Comparison of ENCODE assay signal across 18 mouse cellular contexts in the genomic region with DNA sequence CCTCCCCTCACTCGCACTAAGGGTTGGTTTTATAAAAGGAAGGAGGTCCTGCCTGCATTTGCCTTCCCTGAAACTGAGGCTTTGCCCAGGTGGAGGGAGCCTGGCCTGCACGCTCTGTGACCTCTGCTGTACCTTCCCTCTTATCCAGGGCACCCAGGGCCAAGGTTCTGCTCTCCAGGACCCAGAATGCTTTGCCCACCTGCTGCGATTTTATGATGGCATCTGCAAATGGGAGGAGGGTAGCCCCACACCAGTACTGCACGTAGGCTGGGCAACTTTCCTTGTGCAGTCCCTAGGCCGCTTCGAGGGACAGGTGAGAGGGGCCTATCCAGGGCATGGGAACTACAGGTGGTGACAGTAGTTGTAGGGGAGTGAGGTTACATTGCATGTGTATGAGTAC. TPM values are rescaled to one million over a fixed set of nuclear protein-coding genes. Genes with fewer than 3 reads are reported as not detected.
DNase-seq lines count a peak whose midpoint lies in the region; ATAC-seq and TF ChIP-seq lines count a peak whose summit lies in the region.
"Had no signal": no experiment of that assay in that cellular context is flagged by ENCODE, and none has a peak within 500 bp of the region (broad histone marks: within the 10 kb centered on the region; RNA-seq: fewer than 3 reads in every experiment).

No protein-coding gene starts in this region.

- H3K79me2 ChIP-seq in heart, adult 2 months (replicated peaks; ENCODE audit: control insufficient read depth, insufficient read depth, low read length) = no peaks in the 10 kb centered on the region; the same call in 1 of the 2 replicates

- H3K4me1 ChIP-seq in heart, adult 2 months (ENCODE audit: control insufficient read depth, insufficient read depth, low read length) = peaks cover 11% of the 10 kb centered on the region
- H3K4me1 ChIP-seq in spleen, adult 2 months (ENCODE audit: control insufficient read depth, insufficient read depth, insufficient read length) = peaks cover 32% of the 10 kb centered on the region; the same call in 1 of the 2 replicates
- H3K4me1 ChIP-seq in intestine, postnatal 0 days (replicated peaks; ENCODE audit: control insufficient read depth, insufficient read depth, low read length) = no peaks in the 10 kb centered on the region

- no peak for ATAC-seq in intestine, postnatal 0 days
- ATAC-seq: forebrain, embryonic 16.5 days; midbrain, embryonic 16.5 days had no signal

- H3K4me2 ChIP-seq in intestine, postnatal 0 days (replicated peaks; ENCODE audit: low read depth) = no peak overlapping the region
- H3K4me2 ChIP-seq: hindbrain, embryonic 15.5 days had no signal

- TF ChIP-seq POLR2A in heart, adult 2 months (IDR thresholded peaks at IDR 0.05; ENCODE audit: insufficient read depth, low read depth, low read length) = no peak
- TF ChIP-seq POLR2A in spleen, adult 2 months (IDR thresholded peaks at IDR 0.05; ENCODE audit: low read depth, low read length) = no peak

- H3K36me3 ChIP-seq in heart, adult 2 months (ENCODE audit: control insufficient read depth, insufficient read depth, low read length) = no peaks in the 10 kb centered on the region
- peaks cover 16% of the 10 kb centered on the region for H3K36me3 ChIP-seq in spleen, adult 2 months (ENCODE audit: control insufficient read depth, insufficient read depth, low read length)
- H3K36me3 ChIP-seq in intestine, postnatal 0 days (ENCODE audit: control insufficient read depth, insufficient read depth) = peaks cover 41% of the 10 kb centered on the region

- no peak overlapping the region for H3K9ac ChIP-seq in heart, adult 2 months (ENCODE audit: low read depth, low read length)
- no peak overlapping the region for H3K9ac ChIP-seq in intestine, postnatal 0 days (ENCODE audit: low read depth, low read length)
- H3K9ac ChIP-seq: heart, embryonic 15.5 days; hindbrain, embryonic 15.5 days had no signal

- H3K9me3 ChIP-seq in intestine, postnatal 0 days (ENCODE audit: control insufficient read depth) = no peaks in the 10 kb centered on the region
- H3K9me3 ChIP-seq: heart, embryonic 10.5 days; heart, embryonic 15.5 days; hindbrain, embryonic 15.5 days had no signal

- no peak for TF ChIP-seq EP300 in heart, adult 2 months (IDR thresholded peaks at IDR 0.05; ENCODE audit: insufficient read depth, low read depth, low read length)

- no peak for TF ChIP-seq CTCF in heart, adult 2 months (IDR thresholded peaks at IDR 0.05)
- no peak for TF ChIP-seq CTCF in layer of hippocampus, adult 2 months (conservative IDR thresholded peaks at IDR 0.05)
- no peak for TF ChIP-seq CTCF in spleen, adult 2 months (IDR thresholded peaks at IDR 0.05; ENCODE audit: extremely low read depth, insufficient read depth, insufficient read length, insufficient replicate concordance)
- no peak for TF ChIP-seq CTCF in intestine, postnatal 0 days (IDR thresholded peaks at IDR 0.05; ENCODE audit: low read depth)

- WGBS in heart, adult 2 months = 92% methylated on average over 6 of the region's 6 CpGs
- 90% methylated on average over 6 of the region's 6 CpGs for WGBS in spleen, adult 2 months
- 92% methylated on average over 6 of the region's 6 CpGs for WGBS in intestine, postnatal 0 days

- no peaks in the 10 kb centered on the region for H3K27me3 ChIP-seq in heart, adult 2 months (ENCODE audit: control insufficient read depth, insufficient read depth, low read length)
- H3K27me3 ChIP-seq in spleen, adult 2 months (ENCODE audit: control insufficient read depth, insufficient read depth, low read length) = no peaks in the 10 kb centered on the region
- no peaks in the 10 kb centered on the region for H3K27me3 ChIP-seq in intestine, postnatal 0 days (replicated peaks; ENCODE audit: control insufficient read depth, insufficient read depth, low read length)
- H3K27me3 ChIP-seq: heart, embryonic 15.5 days; hindbrain, embryonic 15.5 days had no signal

- peak overlapping the region; percentile 97 for H3K27ac ChIP-seq in heart, adult 2 months
- H3K27ac ChIP-seq in layer of hippocampus, adult 2 months = peak overlapping the region; percentile 79; the same call in 1 of the 2 replicates
- 0 out of 2 replicates have a peak overlapping the region, but pooled peaks have one; percentile 92 for H3K27ac ChIP-seq in spleen, adult 2 months (ENCODE audit: insufficient read depth, low read length)
- H3K27ac ChIP-seq in intestine, postnatal 0 days (ENCODE audit: low read depth, low read length) = no peak overlapping the region
- H3K27ac ChIP-seq: hindbrain, embryonic 15.5 days had no signal

- no peak for DNase-seq in heart, adult 2 months
- DNase-seq in heart, postnatal 14 days = no peak
- DNase-seq in layer of hippocampus, adult 2 months (ENCODE audit: low spot score in 2 of 2) = no peak
- DNase-seq in layer of hippocampus, postnatal 14 days (ENCODE audit: low spot score in 2 of 2) = no peak
- DNase-seq in spleen, adult 2 months (ENCODE audit: low read depth in 1 of 2, low spot score in 2 of 2) = no peak
- DNase-seq in spleen, adult 18-20 months = no peak
- DNase-seq: adrenal gland, postnatal 25 days; cerebellum, adult 18-20 months; cerebellum, postnatal 14 days; layer of hippocampus, postnatal 36 days; left cerebral cortex, postnatal 4 days; right cerebral cortex, postnatal 4 days had no signal

- intact Hi-C loops in heart, adult 2 months (cut with DNase I) = loop anchor here (10.0 kb wide), 2 partner anchors 254 to 374 kb away; partner anchors contain the start of genes Cdca5, Gm28374, Pola2 and Tmem262
- intact Hi-C loops in heart, postnatal 14 days (cut with DNase I) = loop anchor here (10.0 kb wide), 1 partner anchor 274 kb away; the partner anchor contains the start of genes Tm7sf2 and Znhit2

- peak overlapping the region; percentile 41; the same call in 1 of the 2 replicates for H3K4me3 ChIP-seq in heart, adult 2 months
- H3K4me3 ChIP-seq in layer of hippocampus, adult 2 months = no peak overlapping the region
- H3K4me3 ChIP-seq in spleen, adult 2 months (ENCODE audit: extremely low read depth, insufficient read depth, insufficient read length) = no peak overlapping the region
- no peak overlapping the region for H3K4me3 ChIP-seq in intestine, postnatal 0 days (ENCODE audit: low read depth, low read length)
- H3K4me3 ChIP-seq: hindbrain, embryonic 15.5 days had no signal

RNA-seq across cellular contexts. Expression of gene Map4k2, which starts 1.7 kb away (rescaled TPM):
- total RNA-seq in heart, adult 2 months (2021) = 10 to 100 TPM; 36.1 to 38.4 TPM
- 88.9 and 107 TPM in 2 replicates for polyA plus RNA-seq in heart, adult 2 months (2012; rRNA removed)
- 10 to 100 TPM; 56.3 TPM for total RNA-seq in heart, postnatal 14 days (2021)
- 100 to 1,000 TPM in 1 of 2 experiments, 10 to 100 TPM in 1; 81.9 to 105 TPM for total RNA-seq in layer of hippocampus, adult 2 months (2021)
- total RNA-seq in layer of hippocampus, postnatal 14 days (2021) = 10 to 100 TPM; 82.6 to 85.8 TPM
- polyA plus RNA-seq in spleen, adult 2 months (2012; rRNA removed) = 487 and 792 TPM in 2 replicates
- 4.1 and 4.3 TPM in 2 replicates for polyA plus RNA-seq in intestine, postnatal 0 days (2015; fragmentation: Nextera tagmentation; extraction: Ambion mirVana)

RNA-seq across cellular contexts. Expression of gene Men1, which starts 4.4 kb away (rescaled TPM):
- total RNA-seq in heart, adult 2 months (2021) = 10 to 100 TPM; 13.9 to 14.0 TPM
- polyA plus RNA-seq in heart, adult 2 months (2012; rRNA removed) = 19.4 and 19.6 TPM in 2 replicates
- total RNA-seq in heart, postnatal 14 days (2021) = 10 to 100 TPM; 18.2 to 18.5 TPM
- 10 to 100 TPM; 63.3 to 72.1 TPM for total RNA-seq in layer of hippocampus, adult 2 months (2021)
- total RNA-seq in layer of hippocampus, postnatal 14 days (2021) = 10 to 100 TPM; 66.4 to 68.2 TPM
- polyA plus RNA-seq in spleen, adult 2 months (2012; rRNA removed) = 54.2 and 57.2 TPM in 2 replicates
- polyA plus RNA-seq in intestine, postnatal 0 days (2015; fragmentation: Nextera tagmentation; extraction: Ambion mirVana) = 17.1 and 19.6 TPM in 2 replicates

RNA-seq across cellular contexts. Expression of gene Sf1, which starts 24.3 kb away (rescaled TPM):
- 100 to 1,000 TPM in 1 of 2 experiments, 10 to 100 TPM in 1; 93.0 to 103 TPM for total RNA-seq in heart, adult 2 months (2021)
- polyA plus RNA-seq in heart, adult 2 months (2012; rRNA removed) = 51.7 and 58.5 TPM in 2 replicates
- 100 to 1,000 TPM; 102 to 105 TPM for total RNA-seq in heart, postnatal 14 days (2021)
- total RNA-seq in layer of hippocampus, adult 2 months (2021) = 100 to 1,000 TPM; 208 to 222 TPM
- 100 to 1,000 TPM; 182 to 189 TPM for total RNA-seq in layer of hippocampus, postnatal 14 days (2021)
- polyA plus RNA-seq in spleen, adult 2 months (2012; rRNA removed) = 177 and 239 TPM in 2 replicates
- polyA plus RNA-seq in intestine, postnatal 0 days (2015; fragmentation: Nextera tagmentation; extraction: Ambion mirVana) = 51.9 and 55.3 TPM in 2 replicates

RNA-seq across cellular contexts. Expression of gene Cdc42bpg, which starts 32.9 kb away (rescaled TPM):
- total RNA-seq in heart, adult 2 months (2021) = 10 to 100 TPM; 11.7 to 13.9 TPM
- polyA plus RNA-seq in heart, adult 2 months (2012; rRNA removed) = 7.0 and 7.7 TPM in 2 replicates
- total RNA-seq in heart, postnatal 14 days (2021) = 1 to 10 TPM; 8.9 to 9.8 TPM
- 1 to 10 TPM; 5.0 to 5.6 TPM for total RNA-seq in layer of hippocampus, adult 2 months (2021)
- total RNA-seq in layer of hippocampus, postnatal 14 days (2021) = 1 to 10 TPM; 4.9 to 5.6 TPM
- 7.7 and 8.9 TPM in 2 replicates for polyA plus RNA-seq in spleen, adult 2 months (2012; rRNA removed)
- polyA plus RNA-seq in intestine, postnatal 0 days (2015; fragmentation: Nextera tagmentation; extraction: Ambion mirVana) = 1.8 and 2.3 TPM in 2 replicates

RNA-seq across cellular contexts. Expression of gene Pygm, which starts 45.0 kb away (rescaled TPM):
- 1,000 to 10,000 TPM; 1,101 to 1,298 TPM for total RNA-seq in heart, adult 2 months (2021)
- polyA plus RNA-seq in heart, adult 2 months (2012; rRNA removed) = 1,120 and 1,632 TPM in 2 replicates
- total RNA-seq in heart, postnatal 14 days (2021) = 100 to 1,000 TPM; 824 to 866 TPM
- total RNA-seq in layer of hippocampus, adult 2 months (2021) = 10 to 100 TPM; 13.0 to 18.8 TPM
- 10 to 100 TPM; 28.0 to 37.5 TPM for total RNA-seq in layer of hippocampus, postnatal 14 days (2021)
- 7.3 and 8.1 TPM in 2 replicates for polyA plus RNA-seq in spleen, adult 2 months (2012; rRNA removed)
- polyA plus RNA-seq in intestine, postnatal 0 days (2015; fragmentation: Nextera tagmentation; extraction: Ambion mirVana) = 4.1 and 4.7 TPM in 2 replicates
